Mouse (Mus musculus) erythroblast, embryonic 14.5 days (primary cell): ENCODE measurements around the gene Sh3pxd2a.

ENCODE experiments used
- GATA1 ChIP-seq: IDR thresholded peaks from 2 replicates; pipeline ENCODE4 v1.6.1; 2012; ENCODE audit warnings: low read length, inconsistent platforms, mixed read lengths
- TAL1 ChIP-seq: IDR thresholded peaks from 3 replicates; pipeline ENCODE4 v1.6.1; 2012; ENCODE audit warnings: low read length, inconsistent platforms, mixed read lengths

DNA sequence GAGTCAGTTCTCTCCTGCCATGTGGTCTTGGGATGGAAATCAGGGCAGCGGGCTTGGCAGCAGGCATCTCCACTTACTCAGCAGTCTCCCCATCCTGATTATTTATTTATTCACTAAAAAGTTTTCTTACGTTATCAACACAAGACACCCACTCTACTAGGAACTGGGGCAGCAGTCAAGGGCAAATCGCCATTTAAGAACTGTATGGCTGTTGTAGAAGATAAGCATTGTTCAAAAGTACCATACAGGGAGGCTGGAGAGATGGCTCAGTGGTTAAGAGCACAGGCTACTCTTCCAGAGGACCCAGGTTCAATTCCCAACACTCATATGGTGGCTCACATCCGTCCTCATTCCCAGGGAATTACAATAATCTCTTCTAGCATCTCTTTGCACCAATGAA lies 7.6 kb upstream of the Sh3pxd2a start:
- TF ChIP-seq TAL1 = no peak
- TF ChIP-seq GATA1 = no peak
